Mouse (Mus musculus) forebrain, embryonic 14.5 days (tissue): ENCODE data around the gene Epsti1. TPM values are rescaled to one million over a fixed set of nuclear protein-coding genes. Genes with fewer than 3 reads are reported as not detected.

Source experiments
- ATAC-seq: fragments of 200-750 bp; cut with Nextera tagmentation; 2 replicates; pipeline ENCODE4 v1.8.0; 2017; ENCODE audit warnings: mild to moderate bottlenecking, moderate library complexity
- DNase-seq: peaks from one replicate; pipeline ENCODE4 v3.0.0-alpha.2; 2015; ENCODE audit warnings: low spot score
- H3K27ac ChIP-seq: fragments of 300-500 bp; sonication (generic); 2 replicates; pipeline ENCODE4 v1.5.1; 2014; ENCODE audit warnings: low read depth, mild to moderate bottlenecking, control low read depth, low read length, moderate library complexity
- H3K27me3 ChIP-seq: fragments of 300-500 bp; sonication (generic); replicated peaks from 2 replicates; pipeline ENCODE4 v1.6.1; 2014; ENCODE audit warnings: low read length, control low read depth, mixed read lengths; ENCODE audit not compliant: control insufficient read depth, insufficient read depth
- H3K36me3 ChIP-seq: fragments of 300-500 bp; sonication (generic); 2 replicates; pipeline ENCODE4 v1.6.1; 2014; ENCODE audit warnings: low read length, control low read depth; ENCODE audit not compliant: control insufficient read depth, insufficient read depth
- H3K4me1 ChIP-seq: fragments of 300-500 bp; sonication (generic); 2 replicates; pipeline ENCODE4 v1.6.1; 2014; ENCODE audit warnings: antibody characterized with exemption, low read length, control low read depth; ENCODE audit not compliant: control insufficient read depth, insufficient read depth
- H3K4me2 ChIP-seq: fragments of 300-500 bp; sonication (generic); 2 replicates; pipeline ENCODE4 v1.6.1; 2014; ENCODE audit warnings: mild to moderate bottlenecking, control low read depth, low read length
- H3K4me3 ChIP-seq: fragments of 300-500 bp; sonication (generic); 2 replicates; pipeline ENCODE4 v1.5.1; 2014; ENCODE audit warnings: low read depth, low read length, control low read depth
- H3K9ac ChIP-seq: fragments of 300-500 bp; sonication (generic); 2 replicates; pipeline ENCODE4 v1.6.1; 2014; ENCODE audit warnings: mild to moderate bottlenecking, low read length, control low read depth, moderate library complexity
- H3K9me3 ChIP-seq: fragments of 300-500 bp; sonication (generic); replicated peaks from 2 replicates; pipeline ENCODE4 v1.6.1; 2016; ENCODE audit warnings: low read length, control low read depth, mixed read lengths; ENCODE audit not compliant: control insufficient read depth
- whole genome bisulfite sequencing: fragments of 180-500 bp; shearing (Covaris S2); extraction: QIAGEN DNeasy Blood & Tissue Kit; methylation state at CpG from one replicate; pipeline ENCODE4 v1.1.7; 2014; 5-methylcytosine and 5-hydroxymethylcytosine counted together
- polyA plus RNA-seq: library from polyadenylated mRNA; unstranded; fragments of >200 nt; fragmentation: Nextera tagmentation; extraction: Ambion mirVana; gene quantifications from 2 replicates; pipeline ENCODE4 v1.2.1, GENCODE M21; 2014

Epsti1 gene
- polyA plus RNA-seq, 1 experiment from 2014 or later: 0.33 TPM

DNA sequence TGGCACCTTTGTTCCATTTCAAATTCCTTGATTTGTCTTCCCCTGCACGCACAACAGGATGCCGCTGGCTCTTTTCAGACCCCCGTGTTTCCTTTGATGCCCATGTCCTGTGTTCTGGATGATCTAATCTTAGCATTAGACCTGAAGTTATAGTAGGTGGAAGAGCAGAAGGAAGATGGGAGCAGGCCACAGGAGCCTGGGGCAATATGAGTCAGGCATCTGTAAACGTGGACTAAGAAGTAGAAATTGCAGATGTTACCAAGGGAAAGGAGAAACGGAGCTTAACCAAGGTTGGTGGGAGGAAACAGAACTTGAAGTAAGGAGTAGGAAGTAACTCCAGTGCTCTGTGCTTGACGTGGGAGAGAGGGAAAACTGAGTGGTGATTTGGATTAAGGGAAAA is 57.7 kb downstream of the Epsti1 start:
- ATAC-seq (no peak), DNase-seq (no peak)
- Histone ChIP-seq H3K9me3 (no peaks in the 10 kb centered on the region), H3K4me2 (no peak overlapping the region), H3K36me3 (no peaks in the 10 kb centered on the region), H3K4me3 (no peak overlapping the region), H3K9ac (no peak overlapping the region), H3K27me3 (no peaks in the 10 kb centered on the region), H3K4me1 (no peaks in the 10 kb centered on the region; the same call in 1 of the 2 replicates), H3K27ac (no peak overlapping the region)
- WGBS: 71% methylated on average over 6 of the region's 6 CpGs

DNA sequence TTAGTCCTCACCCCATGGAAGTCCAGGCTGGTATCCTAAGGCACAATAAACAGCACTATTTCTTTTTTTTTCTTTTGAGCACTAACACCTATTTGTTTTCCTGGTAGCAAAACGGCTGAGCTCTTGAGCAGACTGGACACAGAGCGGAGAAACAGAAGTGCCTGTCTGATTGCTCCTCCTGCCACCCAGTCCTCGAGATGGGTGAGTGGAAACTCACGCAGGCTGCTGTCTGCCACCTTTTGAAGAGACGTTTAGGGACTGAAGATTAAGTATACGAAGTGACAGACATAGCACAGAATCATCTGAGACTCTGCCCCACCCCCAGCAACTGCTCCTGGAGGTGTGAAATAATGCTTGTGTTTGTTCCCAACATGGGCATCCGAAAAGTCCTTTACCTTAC is 59.5 kb downstream of the Epsti1 start:
- H3K36me3 ChIP-seq: no peaks in the 10 kb centered on the region
- H3K27me3 ChIP-seq: no peaks in the 10 kb centered on the region
- no peak overlapping the region for H3K27ac ChIP-seq
- H3K9ac ChIP-seq: no peak overlapping the region
- ATAC-seq: peak; percentile 50; the same call in 1 of the 2 replicates
- no peaks in the 10 kb centered on the region; the same call in 1 of the 2 replicates for H3K4me1 ChIP-seq
- no peaks in the 10 kb centered on the region for H3K9me3 ChIP-seq
- peak; percentile 49 for DNase-seq
- H3K4me3 ChIP-seq: no peak overlapping the region
- 53% methylated on average over 7 of the region's 7 CpGs for WGBS
- H3K4me2 ChIP-seq: no peak overlapping the region

DNA sequence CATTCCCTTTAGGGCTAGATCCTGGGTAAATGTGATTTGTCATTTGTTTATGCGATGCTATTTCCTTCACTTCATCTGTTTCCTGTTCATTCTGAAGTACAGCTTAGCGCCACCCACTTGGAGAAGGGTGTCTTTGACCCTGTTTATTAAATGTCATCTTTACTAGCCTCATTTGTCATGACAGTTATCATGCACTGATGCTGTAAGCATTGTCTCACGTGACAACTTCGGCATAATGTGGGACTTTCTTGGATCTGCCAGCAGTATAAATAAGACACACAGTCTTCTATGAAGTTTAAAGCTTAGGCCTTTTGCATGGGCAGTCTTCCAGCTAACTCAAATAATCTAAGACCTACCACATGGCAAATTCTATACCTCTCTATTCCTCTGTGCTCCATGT is 67.3 kb downstream of the Epsti1 start:
- 87% methylated on average over 4 of the region's 4 CpGs for WGBS

GRCm38 (mm10) chr14:77974221-77974620 is 70.2 kb downstream of the Epsti1 start:
- DNase-seq (no peak), ATAC-seq (no peak)
- Histone ChIP-seq H3K4me3 (no peak overlapping the region), H3K27me3 (no peaks in the 10 kb centered on the region), H3K36me3 (no peaks in the 10 kb centered on the region), H3K4me2 (no peak overlapping the region), H3K4me1 (no peaks in the 10 kb centered on the region), H3K27ac (no peak overlapping the region), H3K9ac (no peak overlapping the region), H3K9me3 (no peaks in the 10 kb centered on the region)
- 74% methylated on average over 6 of the region's 6 CpGs for WGBS

More for the DNA sequence above, 67.3 kb downstream of the Epsti1 start:
- Histone ChIP-seq H3K9ac (no peak overlapping the region), H3K4me2 (no peak overlapping the region), H3K36me3 (no peaks in the 10 kb centered on the region), H3K9me3 (no peaks in the 10 kb centered on the region), H3K4me1 (no peaks in the 10 kb centered on the region), H3K4me3 (no peak overlapping the region), H3K27ac (no peak overlapping the region), H3K27me3 (no peaks in the 10 kb centered on the region)
- ATAC-seq (no peak), DNase-seq (no peak)

- DNase-seq (no peak), ATAC-seq (no peak)
- no peak overlapping the region for H3K9ac ChIP-seq
- no peak overlapping the region for H3K27ac ChIP-seq
- no peaks in the 10 kb centered on the region for H3K9me3 ChIP-seq
- no peaks in the 10 kb centered on the region for H3K4me1 ChIP-seq
- no peak overlapping the region for H3K4me2 ChIP-seq
- H3K4me3 ChIP-seq: no peak overlapping the region
- H3K36me3 ChIP-seq: no peaks in the 10 kb centered on the region
- 89% methylated on average over 8 of the region's 8 CpGs for WGBS
- no peaks in the 10 kb centered on the region for H3K27me3 ChIP-seq
Observed at GRCm38 (mm10) chr14:77975702-77976101, 71.7 kb downstream of the Epsti1 start.

GRCm38 (mm10) chr14:77981516-77981915 is 77.5 kb downstream of the Epsti1 start:
- H3K4me2 ChIP-seq: no peak overlapping the region
- H3K9me3 ChIP-seq: no peaks in the 10 kb centered on the region
- H3K27ac ChIP-seq: no peak overlapping the region
- no peak overlapping the region for H3K9ac ChIP-seq
- 67% methylated on average over 5 of the region's 5 CpGs for WGBS
- no peaks in the 10 kb centered on the region for H3K27me3 ChIP-seq
- H3K4me1 ChIP-seq: no peaks in the 10 kb centered on the region
- no peak overlapping the region for H3K4me3 ChIP-seq
- no peak for ATAC-seq
- H3K36me3 ChIP-seq: no peaks in the 10 kb centered on the region
- DNase-seq: peak; percentile 35

GRCm38 (mm10) chr14:77997731-77998130 is 93.7 kb downstream of the Epsti1 start:
- no peak for ATAC-seq
- no peak overlapping the region for H3K9ac ChIP-seq
- H3K4me2 ChIP-seq: no peak overlapping the region
- H3K4me3 ChIP-seq: no peak overlapping the region
- H3K36me3 ChIP-seq: no peaks in the 10 kb centered on the region
- DNase-seq: no peak
- no peak overlapping the region for H3K27ac ChIP-seq
- no peaks in the 10 kb centered on the region for H3K9me3 ChIP-seq
- no peaks in the 10 kb centered on the region for H3K27me3 ChIP-seq
- no peaks in the 10 kb centered on the region for H3K4me1 ChIP-seq

DNA sequence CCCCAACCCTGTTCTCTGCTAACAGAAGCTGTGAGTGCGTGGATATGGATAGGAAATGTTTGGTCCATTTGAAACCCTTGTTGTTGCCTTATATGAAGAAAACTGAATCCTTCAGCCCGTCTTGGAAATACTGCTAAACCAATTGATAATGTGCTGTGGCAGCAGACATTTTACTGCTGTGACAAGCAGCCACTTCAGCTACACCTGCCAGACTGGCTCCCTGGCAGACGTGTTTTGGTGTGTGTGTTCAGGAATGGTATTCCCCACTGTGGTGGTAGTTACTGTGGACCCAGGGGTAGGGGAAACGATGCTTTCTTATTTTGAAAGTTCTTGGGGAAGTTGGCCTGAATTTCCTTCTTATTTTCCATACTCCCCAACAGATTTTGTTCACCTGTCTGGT is 100.4 kb downstream of the Epsti1 start:
- Histone ChIP-seq H3K4me2 (no peak overlapping the region), H3K4me3 (no peak overlapping the region), H3K27ac (no peak overlapping the region), H3K4me1 (no peaks in the 10 kb centered on the region), H3K27me3 (no peaks in the 10 kb centered on the region), H3K9me3 (no peaks in the 10 kb centered on the region), H3K36me3 (no peaks in the 10 kb centered on the region), H3K9ac (no peak overlapping the region)
- DNase-seq (no peak), ATAC-seq (no peak)
- WGBS: 80% methylated on average over 4 of the region's 4 CpGs

GRCm38 (mm10) chr14:78008019-78008418 is 104.0 kb downstream of the Epsti1 start:
- H3K4me1 ChIP-seq: no peaks in the 10 kb centered on the region
- H3K27ac ChIP-seq: no peak overlapping the region
- ATAC-seq (no peak), DNase-seq (peak; percentile 39)
- no peaks in the 10 kb centered on the region for H3K27me3 ChIP-seq
- no peak overlapping the region for H3K4me2 ChIP-seq
- 42% methylated on average over 6 of the region's 6 CpGs for WGBS
- no peak overlapping the region for H3K4me3 ChIP-seq
- no peaks in the 10 kb centered on the region for H3K36me3 ChIP-seq
- H3K9ac ChIP-seq: no peak overlapping the region
- no peaks in the 10 kb centered on the region for H3K9me3 ChIP-seq
